Mouse (Mus musculus): Measurements from ENCODE around the gene Slc26a3. TPM values are rescaled to one million over a fixed set of nuclear protein-coding genes. Genes with fewer than 3 reads are reported as not detected.
"Not testable (repeated sequence)": the region's sequence is repeated elsewhere in the genome, so short reads cannot be mapped to it uniquely, and the experiment has no call there.

Slc26a3 gene
- polyA plus RNA-seq, 1 experiment from 2014 or later: 0.07 TPM

GRCm38 (mm10) chr12:31437791-31438190, 47.1 kb downstream of the Slc26a3 start:
- Histone ChIP-seq H3K27me3 (peaks cover under 1% of the 10 kb centered on the region; the same call in 1 of the 2 replicates), H3K4me3 (replicated peaks) (no peak overlapping the region), H3K9me3 (replicated peaks) (no peaks in the 10 kb centered on the region), H3K9ac (no peak overlapping the region), H3K4me1 (replicated peaks) (no peaks in the 10 kb centered on the region), H3K4me2 (no peak overlapping the region), H3K27ac (no peak overlapping the region), H3K36me3 (no peaks in the 10 kb centered on the region)
- 51% methylated on average over 6 of the region's 6 CpGs for WGBS (ENCODE audit: insufficient replicate concordance)
- DNase-seq (no peak), ATAC-seq (ENCODE audit: low read depth) (no peak)

GRCm38 (mm10) chr12:31439612-31440011, 48.9 kb downstream of the Slc26a3 start:
- Histone ChIP-seq H3K4me1 (replicated peaks) (0 out of 2 replicates have a peak, but pooled peaks cover 3% of the 10 kb centered on the region), H3K9ac (no peak overlapping the region), H3K27me3 (peaks cover 5% of the 10 kb centered on the region; the same call in 1 of the 2 replicates), H3K4me3 (replicated peaks) (no peak overlapping the region), H3K4me2 (no peak overlapping the region), H3K27ac (no peak overlapping the region), H3K36me3 (no peaks in the 10 kb centered on the region), H3K9me3 (replicated peaks) (no peaks in the 10 kb centered on the region)
- ATAC-seq (ENCODE audit: low read depth) (no peak), DNase-seq (no peak)
- WGBS (ENCODE audit: insufficient replicate concordance): 57% methylated on average over 2 of the region's 2 CpGs

- H3K4me1 ChIP-seq (replicated peaks): 0 out of 2 replicates have a peak, but pooled peaks cover 3% of the 10 kb centered on the region
- peak overlapping the region; percentile 32 for H3K4me2 ChIP-seq
- 1% methylated on average over 11 of the region's 11 CpGs for WGBS (ENCODE audit: insufficient replicate concordance)
- H3K9ac ChIP-seq: no peak overlapping the region
- H3K27me3 ChIP-seq: peaks cover 5% of the 10 kb centered on the region; the same call in 1 of the 2 replicates
- H3K27ac ChIP-seq: no peak overlapping the region
- H3K4me3 ChIP-seq (replicated peaks): no peak overlapping the region
- DNase-seq (peak; percentile 0), ATAC-seq (ENCODE audit: low read depth) (no peak)
- no peaks in the 10 kb centered on the region for H3K9me3 ChIP-seq (replicated peaks)
- H3K36me3 ChIP-seq: no peaks in the 10 kb centered on the region
Measured at GRCm38 (mm10) chr12:31444131-31444546, 53.5 kb downstream of the Slc26a3 start.

GRCm38 (mm10) chr12:31444827-31445226, 54.2 kb downstream of the Slc26a3 start:
- no peak for ATAC-seq (ENCODE audit: low read depth)
- Histone ChIP-seq H3K27me3 (peaks cover 5% of the 10 kb centered on the region; the same call in 1 of the 2 replicates), H3K4me1 (replicated peaks) (0 out of 2 replicates have a peak, but pooled peaks cover 3% of the 10 kb centered on the region), H3K27ac (no peak overlapping the region), H3K4me2 (no peak overlapping the region), H3K9me3 (replicated peaks) (no peaks in the 10 kb centered on the region), H3K9ac (no peak overlapping the region), H3K36me3 (no peaks in the 10 kb centered on the region), H3K4me3 (replicated peaks) (no peak overlapping the region)
- 58% methylated on average over 6 of the region's 6 CpGs for WGBS (ENCODE audit: insufficient replicate concordance)
- no peak for DNase-seq

GRCm38 (mm10) chr12:31449341-31449740, 58.7 kb downstream of the Slc26a3 start:
- no peak overlapping the region for H3K9ac ChIP-seq
- H3K9me3 ChIP-seq (replicated peaks): no peaks in the 10 kb centered on the region
- no peaks in the 10 kb centered on the region for H3K27me3 ChIP-seq
- no peak overlapping the region for H3K27ac ChIP-seq
- ATAC-seq (ENCODE audit: low read depth) (no peak), DNase-seq (no peak)
- 0 out of 2 replicates have a peak, but pooled peaks cover under 1% of the 10 kb centered on the region for H3K4me1 ChIP-seq (replicated peaks)
- WGBS (ENCODE audit: insufficient replicate concordance): 70% methylated on average over 3 of the region's 3 CpGs
- no peaks in the 10 kb centered on the region for H3K36me3 ChIP-seq
- no peak overlapping the region for H3K4me3 ChIP-seq (replicated peaks)
- no peak overlapping the region for H3K4me2 ChIP-seq

- ATAC-seq (ENCODE audit: low read depth) (no peak), DNase-seq (no peak)
- Histone ChIP-seq H3K9me3 (replicated peaks) (no peaks in the 10 kb centered on the region), H3K9ac (no peak overlapping the region), H3K4me1 (replicated peaks) (no peaks in the 10 kb centered on the region), H3K27ac (no peak overlapping the region), H3K4me2 (no peak overlapping the region), H3K27me3 (no peaks in the 10 kb centered on the region), H3K4me3 (replicated peaks) (no peak overlapping the region), H3K36me3 (no peaks in the 10 kb centered on the region)
- 63% methylated on average over 9 of the region's 9 CpGs for whole genome bisulfite sequencing (ENCODE audit: insufficient replicate concordance)
Measured at GRCm38 (mm10) chr12:31456271-31456670, 65.6 kb downstream of the Slc26a3 start.

GRCm38 (mm10) chr12:31458474-31458873, 67.8 kb downstream of the Slc26a3 start:
- H3K36me3 ChIP-seq: no peaks in the 10 kb centered on the region
- 45% methylated on average over 4 of the region's 4 CpGs for WGBS (ENCODE audit: insufficient replicate concordance)
- H3K27ac ChIP-seq: no peak overlapping the region
- H3K9ac ChIP-seq: no peak overlapping the region
- H3K4me3 ChIP-seq (replicated peaks): no peak overlapping the region
- ATAC-seq (ENCODE audit: low read depth) (no peak), DNase-seq (no peak)
- no peak overlapping the region for H3K4me2 ChIP-seq
- no peaks in the 10 kb centered on the region for H3K27me3 ChIP-seq
- H3K4me1 ChIP-seq (replicated peaks): no peaks in the 10 kb centered on the region
- no peaks in the 10 kb centered on the region for H3K9me3 ChIP-seq (replicated peaks)

GRCm38 (mm10) chr12:31460270-31460669, 69.6 kb downstream of the Slc26a3 start:
- 25% methylated on average over 3 of the region's 3 CpGs for WGBS (ENCODE audit: insufficient replicate concordance)
- not testable (repeated sequence) for DNase-seq; H3K9ac ChIP-seq; H3K27me3 ChIP-seq; H3K4me3 ChIP-seq (replicated peaks); ATAC-seq (ENCODE audit: low read depth); H3K4me2 ChIP-seq; H3K36me3 ChIP-seq; H3K27ac ChIP-seq; H3K4me1 ChIP-seq (replicated peaks); H3K9me3 ChIP-seq (replicated peaks)

GRCm38 (mm10) chr12:31461371-31461770, 70.7 kb downstream of the Slc26a3 start:
- no peaks in the 10 kb centered on the region for H3K4me1 ChIP-seq (replicated peaks)
- no peak overlapping the region for H3K27ac ChIP-seq
- no peaks in the 10 kb centered on the region for H3K27me3 ChIP-seq
- no peak for ATAC-seq (ENCODE audit: low read depth)
- no peak overlapping the region for H3K9ac ChIP-seq
- no peaks in the 10 kb centered on the region for H3K36me3 ChIP-seq
- no peak for DNase-seq
- no peak overlapping the region for H3K4me2 ChIP-seq
- H3K9me3 ChIP-seq (replicated peaks): no peaks in the 10 kb centered on the region
- 62% methylated on average over 9 of the region's 9 CpGs for WGBS (ENCODE audit: insufficient replicate concordance)
- H3K4me3 ChIP-seq (replicated peaks): no peak overlapping the region

- H3K4me1 ChIP-seq (replicated peaks): no peaks in the 10 kb centered on the region
- no peaks in the 10 kb centered on the region for H3K36me3 ChIP-seq
- no peaks in the 10 kb centered on the region for H3K27me3 ChIP-seq
- no peaks in the 10 kb centered on the region for H3K9me3 ChIP-seq (replicated peaks)
- H3K4me2 ChIP-seq: no peak overlapping the region
- 58% methylated on average over 4 of the region's 4 CpGs for WGBS (ENCODE audit: insufficient replicate concordance)
- no peak for ATAC-seq (ENCODE audit: low read depth)
- no peak overlapping the region for H3K27ac ChIP-seq
- no peak overlapping the region for H3K9ac ChIP-seq
- H3K4me3 ChIP-seq (replicated peaks): no peak overlapping the region
- DNase-seq: no peak
Measured at GRCm38 (mm10) chr12:31462615-31463014, 71.9 kb downstream of the Slc26a3 start.

- H3K4me1 ChIP-seq (replicated peaks): not testable (repeated sequence)
Measured at GRCm38 (mm10) chr12:31478182-31478581, 87.5 kb downstream of the Slc26a3 start.

GRCm38 (mm10) chr12:31486431-31486830, 95.8 kb downstream of the Slc26a3 start:
- Histone ChIP-seq H3K4me2 (no peak overlapping the region), H3K27me3 (no peaks in the 10 kb centered on the region), H3K4me1 (replicated peaks) (no peaks in the 10 kb centered on the region), H3K27ac (no peak overlapping the region), H3K9me3 (replicated peaks) (no peaks in the 10 kb centered on the region), H3K4me3 (replicated peaks) (no peak overlapping the region), H3K36me3 (peaks cover 41% of the 10 kb centered on the region), H3K9ac (no peak overlapping the region)
- WGBS (ENCODE audit: insufficient replicate concordance): 86% methylated on average over 6 of the region's 6 CpGs
- no peak for DNase-seq
- ATAC-seq (ENCODE audit: low read depth): no peak

More at GRCm38 (mm10) chr12:31478182-31478581, 87.5 kb downstream of the Slc26a3 start:
- H3K36me3 ChIP-seq; ATAC-seq (ENCODE audit: low read depth); H3K9me3 ChIP-seq (replicated peaks); H3K9ac ChIP-seq; H3K4me2 ChIP-seq; H3K27ac ChIP-seq; DNase-seq; H3K4me3 ChIP-seq (replicated peaks); H3K27me3 ChIP-seq: not testable (repeated sequence)
- 78% methylated on average over 4 of the region's 6 CpGs for WGBS (ENCODE audit: insufficient replicate concordance)
